Mouse (Mus musculus): ENCODE measurements around the gene Aco1. TPM values are rescaled to one million over a fixed set of nuclear protein-coding genes. Genes with fewer than 3 reads are reported as not detected.

Aco1 gene
- polyA plus RNA-seq, 1 experiment from 2014 or later, result 60.1 TPM

DNA sequence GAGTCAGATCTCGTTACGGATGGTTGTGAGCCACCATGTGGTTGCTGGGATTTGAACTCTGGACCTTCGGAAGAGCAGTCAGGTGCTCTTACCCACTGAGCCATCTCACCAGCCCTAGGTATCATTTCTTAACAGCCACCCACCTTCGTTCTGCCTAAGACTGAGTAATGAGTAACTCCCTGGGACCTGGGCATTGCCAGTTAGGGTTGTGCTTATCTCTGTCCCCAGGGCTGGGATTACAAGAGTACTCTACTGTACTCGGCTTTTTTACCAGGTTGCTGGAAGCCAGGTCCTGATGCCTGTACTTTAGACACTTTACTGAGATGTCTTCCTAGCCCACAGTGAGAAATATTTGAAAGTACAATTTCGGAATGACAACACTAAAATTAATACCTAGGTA, 69.3 kb downstream of the Aco1 start:
- Histone ChIP-seq H3K9ac (no peak overlapping the region), H3K27ac (ENCODE audit: low read depth) (no peak overlapping the region), H3K9me3 (ENCODE audit: low read depth, low read length) (no peaks in the 10 kb centered on the region), H3K27me3 (ENCODE audit: insufficient read depth, low read length) (no peaks in the 10 kb centered on the region), H3K4me1 (ENCODE audit: insufficient read depth) (no peaks in the 10 kb centered on the region), H3K4me3 (ENCODE audit: low read depth, low read length) (no peak overlapping the region), H3K36me3 (ENCODE audit: insufficient read depth) (no peaks in the 10 kb centered on the region), H3K4me2 (no peak overlapping the region)
- 87% methylated on average over 4 of the region's 6 CpGs for WGBS
- DNase-seq (no peak), ATAC-seq (ENCODE audit: insufficient read depth) (no peak)
- no peak for TF ChIP-seq CTCF (IDR thresholded peaks at IDR 0.05; ENCODE audit: low read depth)

DNA sequence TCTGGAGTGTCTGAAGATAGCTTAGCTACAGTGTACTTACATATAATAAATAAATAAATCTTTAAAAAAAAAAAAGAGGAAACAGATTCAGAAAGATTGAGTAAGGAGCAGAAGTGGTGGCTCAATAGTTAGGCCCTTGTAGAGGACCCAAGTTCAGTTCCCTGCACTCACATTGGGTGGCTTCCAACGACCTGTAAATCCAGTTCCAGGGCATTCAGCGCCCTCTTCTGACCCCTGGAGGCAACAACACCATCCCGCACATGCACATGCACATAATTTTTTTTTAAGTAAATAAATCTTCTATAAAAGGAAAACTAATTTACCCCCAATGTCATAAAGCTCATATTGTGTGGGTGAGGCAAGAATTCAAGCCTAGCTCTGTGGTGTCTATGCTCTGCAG, 75.0 kb downstream of the Aco1 start:
- Histone ChIP-seq H3K4me2 (no peak overlapping the region), H3K9ac (no peak overlapping the region), H3K36me3 (ENCODE audit: insufficient read depth) (no peaks in the 10 kb centered on the region), H3K4me1 (ENCODE audit: insufficient read depth) (no peaks in the 10 kb centered on the region), H3K27me3 (ENCODE audit: insufficient read depth, low read length) (no peaks in the 10 kb centered on the region), H3K27ac (ENCODE audit: low read depth) (no peak overlapping the region), H3K4me3 (ENCODE audit: low read depth, low read length) (no peak overlapping the region), H3K9me3 (ENCODE audit: low read depth, low read length) (no peaks in the 10 kb centered on the region)
- no peak; the same call in 1 of the 2 replicates for TF ChIP-seq CTCF (IDR thresholded peaks at IDR 0.05; ENCODE audit: low read depth)
- DNase-seq (no peak), ATAC-seq (ENCODE audit: insufficient read depth) (no peak)
- WGBS, result 46% methylated on average over 3 of the region's 3 CpGs

DNA sequence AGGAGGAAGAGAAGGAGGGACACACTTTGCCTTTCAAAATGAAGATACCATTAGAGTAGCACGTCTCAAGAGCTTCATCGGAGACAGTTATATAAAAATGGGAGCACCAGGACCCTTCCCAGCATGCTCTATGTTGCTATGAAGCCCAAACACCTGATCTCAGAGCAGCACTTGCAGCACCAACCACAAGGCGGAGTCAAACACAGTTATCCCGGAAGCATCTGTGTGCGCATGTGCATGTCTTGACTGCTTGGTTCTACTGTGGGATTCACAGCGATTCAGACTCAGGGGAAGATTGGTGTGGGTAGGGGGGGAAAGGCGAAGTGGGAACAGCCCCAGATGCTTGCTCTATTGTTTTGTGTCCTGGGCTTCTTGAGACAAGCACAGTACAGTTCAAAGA, 75.5 kb downstream of the Aco1 start:
- Histone ChIP-seq H3K36me3 (ENCODE audit: insufficient read depth) (no peaks in the 10 kb centered on the region), H3K4me2 (no peak overlapping the region), H3K4me1 (ENCODE audit: insufficient read depth) (no peaks in the 10 kb centered on the region), H3K27ac (ENCODE audit: low read depth) (no peak overlapping the region), H3K27me3 (ENCODE audit: insufficient read depth, low read length) (no peaks in the 10 kb centered on the region), H3K9me3 (ENCODE audit: low read depth, low read length) (no peaks in the 10 kb centered on the region), H3K9ac (no peak overlapping the region), H3K4me3 (ENCODE audit: low read depth, low read length) (no peak overlapping the region)
- ATAC-seq (ENCODE audit: insufficient read depth) (peak; percentile 47; the same call in 1 of the 2 replicates), DNase-seq (peak; percentile 48)
- TF ChIP-seq CTCF (IDR thresholded peaks at IDR 0.05; ENCODE audit: low read depth), result peak; percentile 60
- WGBS, result 64% methylated on average over 7 of the region's 7 CpGs

DNA sequence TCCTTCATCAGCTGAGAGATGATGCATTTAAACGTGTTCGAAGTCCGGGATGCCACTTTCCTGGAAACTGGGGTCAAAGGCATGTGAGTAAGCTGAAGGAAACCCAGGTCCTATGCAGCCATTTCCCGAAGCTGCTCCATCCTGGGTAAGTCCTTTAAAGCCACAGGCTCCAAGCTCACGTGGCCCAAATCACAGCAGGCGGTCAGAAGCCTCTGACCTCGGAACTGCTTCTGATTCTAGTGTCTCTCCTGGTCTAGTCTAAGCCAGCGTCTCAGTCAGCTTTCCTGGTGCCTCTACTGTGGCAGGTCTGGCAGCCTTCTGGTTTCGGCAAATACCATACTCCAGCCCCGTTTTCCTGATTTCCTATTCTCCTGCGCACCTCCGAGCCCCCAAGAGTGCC, 77.6 kb downstream of the Aco1 start:
- Histone ChIP-seq H3K9ac (peak overlapping the region; percentile 13; the same call in 1 of the 2 replicates), H3K4me1 (ENCODE audit: insufficient read depth) (no peaks in the 10 kb centered on the region), H3K27ac (ENCODE audit: low read depth) (no peak overlapping the region), H3K27me3 (ENCODE audit: insufficient read depth, low read length) (no peaks in the 10 kb centered on the region), H3K4me2 (peak overlapping the region; percentile 39; the same call in 1 of the 2 replicates), H3K9me3 (ENCODE audit: low read depth, low read length) (no peaks in the 10 kb centered on the region), H3K36me3 (ENCODE audit: insufficient read depth) (no peaks in the 10 kb centered on the region), H3K4me3 (ENCODE audit: low read depth, low read length) (no peak overlapping the region)
- DNase-seq (no peak), ATAC-seq (ENCODE audit: insufficient read depth) (no peak)
- WGBS, result 15% methylated on average over 12 of the region's 12 CpGs
- no peak for TF ChIP-seq CTCF (IDR thresholded peaks at IDR 0.05; ENCODE audit: low read depth)

DNA sequence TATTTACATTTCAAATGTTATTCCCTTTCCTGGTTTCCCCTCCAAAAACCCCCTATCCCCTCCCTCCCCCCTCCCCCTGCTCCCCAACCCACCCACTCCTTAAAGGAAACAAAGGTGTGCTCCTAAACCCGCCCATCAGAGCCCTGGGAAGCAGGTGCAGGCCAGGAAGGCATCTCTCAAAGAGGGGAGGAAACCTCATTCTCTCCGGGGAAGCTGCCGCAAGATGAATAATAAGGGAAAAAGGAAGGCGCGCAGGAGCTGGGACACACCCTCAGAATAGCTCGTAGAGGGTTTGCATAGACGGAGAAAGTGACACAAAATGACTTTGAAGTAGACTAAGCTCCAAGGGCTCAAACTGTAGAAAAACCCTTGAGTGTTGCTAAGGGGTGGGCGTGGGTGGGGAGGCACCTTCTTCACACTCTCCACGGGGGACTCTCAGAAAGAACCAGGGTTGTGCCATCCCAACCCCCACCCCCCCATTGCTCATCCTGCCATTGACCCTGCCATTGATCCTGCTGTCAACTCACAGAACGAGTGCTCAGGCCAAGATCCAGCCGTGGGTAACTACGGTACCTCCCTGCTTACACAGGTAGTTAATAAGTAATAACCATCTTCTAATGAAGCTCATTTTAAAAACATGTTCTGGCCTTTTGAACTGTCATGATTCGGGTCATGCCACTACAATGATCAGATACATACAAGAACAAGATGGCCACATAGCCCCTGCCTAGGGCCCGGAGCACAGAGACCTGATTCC, 78.3 kb downstream of the Aco1 start:
- peak overlapping the region; percentile 39; the same call in 1 of the 2 replicates for H3K4me2 ChIP-seq
- TF ChIP-seq CTCF (IDR thresholded peaks at IDR 0.05; ENCODE audit: low read depth), result no peak
- no peak overlapping the region for H3K9ac ChIP-seq
- no peaks in the 10 kb centered on the region for H3K27me3 ChIP-seq (ENCODE audit: insufficient read depth, low read length)
- ATAC-seq (ENCODE audit: insufficient read depth), result no peak
- H3K4me3 ChIP-seq (ENCODE audit: low read depth, low read length), result no peak overlapping the region
- H3K4me1 ChIP-seq (ENCODE audit: insufficient read depth), result no peaks in the 10 kb centered on the region
- 17% methylated on average over 14 of the region's 14 CpGs for WGBS
- no peaks in the 10 kb centered on the region for H3K36me3 ChIP-seq (ENCODE audit: insufficient read depth)
- H3K27ac ChIP-seq (ENCODE audit: low read depth), result no peak overlapping the region
- DNase-seq, result no peak
- no peaks in the 10 kb centered on the region for H3K9me3 ChIP-seq (ENCODE audit: low read depth, low read length)

DNA sequence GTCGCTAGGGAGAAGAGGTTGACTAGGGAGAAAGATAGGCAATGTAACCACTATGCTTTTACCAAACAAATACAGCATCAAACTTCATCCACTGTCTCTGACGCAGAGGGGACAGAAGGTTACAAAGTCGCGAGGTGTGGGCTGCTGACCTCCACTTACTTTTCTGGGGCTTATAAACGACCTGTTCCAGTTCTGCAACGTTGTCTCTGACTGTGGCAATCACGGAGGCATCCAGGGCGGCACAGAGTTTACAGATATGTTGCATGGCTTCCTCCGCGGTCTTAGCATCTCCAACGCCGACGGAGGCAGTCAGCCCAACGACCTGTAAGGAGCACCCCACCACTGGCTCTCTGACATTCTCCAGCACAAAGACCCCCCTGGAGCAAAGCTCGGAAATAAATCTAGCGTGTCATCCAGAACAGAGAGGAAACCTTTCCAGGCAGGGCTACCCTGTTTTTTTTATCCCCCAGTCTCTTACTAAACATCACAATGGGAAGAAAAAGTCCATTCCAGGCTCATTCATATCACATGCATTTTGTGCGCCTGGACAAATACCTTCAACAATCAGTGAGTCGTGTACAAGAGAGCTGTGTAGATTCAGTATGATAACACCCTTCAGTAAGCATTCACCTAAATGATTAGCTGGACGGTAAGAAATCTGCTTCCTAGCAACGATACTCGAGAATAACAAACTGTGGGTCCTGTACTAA, 79.2 kb downstream of the Aco1 start:
- H3K4me2 ChIP-seq, result no peak overlapping the region
- no peak overlapping the region for H3K4me3 ChIP-seq (ENCODE audit: low read depth, low read length)
- H3K9ac ChIP-seq, result no peak overlapping the region
- H3K36me3 ChIP-seq (ENCODE audit: insufficient read depth), result no peaks in the 10 kb centered on the region
- WGBS, result 40% methylated on average over 21 of the region's 21 CpGs
- H3K9me3 ChIP-seq (ENCODE audit: low read depth, low read length), result no peaks in the 10 kb centered on the region
- no peaks in the 10 kb centered on the region for H3K27me3 ChIP-seq (ENCODE audit: insufficient read depth, low read length)
- no peaks in the 10 kb centered on the region for H3K4me1 ChIP-seq (ENCODE audit: insufficient read depth)
- no peak for TF ChIP-seq CTCF (IDR thresholded peaks at IDR 0.05; ENCODE audit: low read depth)
- DNase-seq (no peak), ATAC-seq (ENCODE audit: insufficient read depth) (no peak)
- no peak overlapping the region for H3K27ac ChIP-seq (ENCODE audit: low read depth)

DNA sequence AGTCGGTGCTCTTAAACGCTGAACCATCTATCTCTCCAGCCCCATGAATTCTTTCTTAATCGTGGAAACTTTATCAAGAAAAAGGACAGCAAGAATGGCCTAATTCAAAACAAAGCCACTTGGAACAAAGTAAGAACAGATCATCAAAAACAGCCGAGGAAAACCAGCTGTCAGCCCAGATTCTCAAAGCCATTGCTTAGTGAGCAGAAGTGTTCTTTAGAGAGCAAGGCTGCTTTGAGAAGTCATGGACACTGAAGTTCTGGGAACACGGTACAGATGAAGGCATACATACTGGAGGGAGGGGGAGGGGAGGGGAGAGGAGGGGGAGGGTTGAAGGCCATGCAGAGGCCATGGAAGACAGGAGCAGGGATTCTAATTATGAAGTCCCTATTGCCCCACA, 83.2 kb downstream of the Aco1 start:
- no peaks in the 10 kb centered on the region for H3K4me1 ChIP-seq (ENCODE audit: insufficient read depth)
- 33% methylated on average over 5 of the region's 5 CpGs for WGBS
- H3K36me3 ChIP-seq (ENCODE audit: insufficient read depth), result 0 out of 2 replicates have a peak, but pooled peaks cover 3% of the 10 kb centered on the region
- no peak overlapping the region for H3K4me3 ChIP-seq (ENCODE audit: low read depth, low read length)
- H3K4me2 ChIP-seq, result no peak overlapping the region
- H3K9ac ChIP-seq, result no peak overlapping the region
- ATAC-seq (ENCODE audit: insufficient read depth), result peak; percentile 47; the same call in 1 of the 2 replicates
- no peaks in the 10 kb centered on the region for H3K9me3 ChIP-seq (ENCODE audit: low read depth, low read length)
- H3K27ac ChIP-seq (ENCODE audit: low read depth), result no peak overlapping the region
- no peaks in the 10 kb centered on the region for H3K27me3 ChIP-seq (ENCODE audit: insufficient read depth, low read length)
- TF ChIP-seq CTCF (IDR thresholded peaks at IDR 0.05; ENCODE audit: low read depth), result no peak
- peak; percentile 57 for DNase-seq
